ENCODE assay signal across 18 mouse cellular contexts in genomic region chr1:43207147-43207546, GRCm38 (mm10). TPM values are rescaled to one million over a fixed set of nuclear protein-coding genes. Genes with fewer than 3 reads are reported as not detected.
"Had no signal": no experiment of that assay in that cellular context is flagged by ENCODE, and none has a peak within 500 bp of the region (broad histone marks: within the 10 kb centered on the region; RNA-seq: fewer than 3 reads in every experiment).

No protein-coding gene starts in this region.

- H3K9ac ChIP-seq: limb, embryonic 13.5 days; liver, embryonic 13.5 days; midbrain, embryonic 12.5 days; midbrain, embryonic 15.5 days; neural tube, embryonic 13.5 days had no signal

- H3K9me3 ChIP-seq: limb, embryonic 10.5 days; limb, embryonic 13.5 days; liver, embryonic 13.5 days; midbrain, embryonic 12.5 days; midbrain, embryonic 15.5 days; neural tube, embryonic 13.5 days had no signal

- H3K4me2 ChIP-seq: limb, embryonic 13.5 days; liver, embryonic 13.5 days; midbrain, embryonic 12.5 days; midbrain, embryonic 15.5 days; neural tube, embryonic 13.5 days had no signal

- DNase-seq: kidney, adult 9 months; kidney, postnatal 14 days; layer of hippocampus, adult 9-11 months; liver; liver, embryonic 13.5 days; lung, adult 2 months; lung, postnatal 14 days; lung, postnatal 4 days; retina, postnatal 1 day; thymus, adult 18-20 months; thymus, postnatal 36 days had no signal

- H3K4me3 ChIP-seq: layer of hippocampus, adult 2 months; limb, embryonic 10.5 days; limb, embryonic 13.5 days; liver, embryonic 13.5 days; midbrain, embryonic 12.5 days; midbrain, embryonic 15.5 days; neural tube, embryonic 13.5 days had no signal

- ATAC-seq: midbrain, embryonic 15.5 days had no signal

- H3K36me3 ChIP-seq: limb, embryonic 10.5 days; limb, embryonic 13.5 days; liver, embryonic 13.5 days; midbrain, embryonic 12.5 days; midbrain, embryonic 15.5 days; neural tube, embryonic 13.5 days had no signal

- H3K27me3 ChIP-seq: limb, embryonic 13.5 days; liver, embryonic 13.5 days; midbrain, embryonic 12.5 days; midbrain, embryonic 15.5 days; neural tube, embryonic 13.5 days had no signal

- H3K27ac ChIP-seq: layer of hippocampus, adult 2 months; limb, embryonic 10.5 days; limb, embryonic 13.5 days; liver, embryonic 13.5 days; midbrain, embryonic 12.5 days; midbrain, embryonic 15.5 days; neural tube, embryonic 13.5 days had no signal

- H3K4me1 ChIP-seq: limb, embryonic 10.5 days; limb, embryonic 13.5 days; liver, embryonic 13.5 days; midbrain, embryonic 12.5 days; midbrain, embryonic 15.5 days; neural tube, embryonic 13.5 days had no signal

RNA-seq across cellular contexts. Expression of gene Fhl2, which starts 10.4 kb away (rescaled TPM):
- total RNA-seq: megakaryocyte progenitor cell, adult 5-6 weeks had no signal
